Mouse (Mus musculus): ENCODE data around the gene Usp45.

- TF ChIP-seq POLR2A (IDR thresholded peaks at IDR 0.05; ENCODE audit: control insufficient read depth, low read depth, low read length): no peak
- TF ChIP-seq CTCF (IDR thresholded peaks at IDR 0.05; ENCODE audit: control insufficient read depth, insufficient read depth, insufficient replicate concordance, low read depth, low read length): no peak
Observed at GRCm38 (mm10) chr4:21793631-21794030, 26.7 kb downstream of the Usp45 start.

Measured in testis, adult 2 months (tissue).